Mouse (Mus musculus): Measurements from ENCODE around the gene Dhdds.

DNA sequence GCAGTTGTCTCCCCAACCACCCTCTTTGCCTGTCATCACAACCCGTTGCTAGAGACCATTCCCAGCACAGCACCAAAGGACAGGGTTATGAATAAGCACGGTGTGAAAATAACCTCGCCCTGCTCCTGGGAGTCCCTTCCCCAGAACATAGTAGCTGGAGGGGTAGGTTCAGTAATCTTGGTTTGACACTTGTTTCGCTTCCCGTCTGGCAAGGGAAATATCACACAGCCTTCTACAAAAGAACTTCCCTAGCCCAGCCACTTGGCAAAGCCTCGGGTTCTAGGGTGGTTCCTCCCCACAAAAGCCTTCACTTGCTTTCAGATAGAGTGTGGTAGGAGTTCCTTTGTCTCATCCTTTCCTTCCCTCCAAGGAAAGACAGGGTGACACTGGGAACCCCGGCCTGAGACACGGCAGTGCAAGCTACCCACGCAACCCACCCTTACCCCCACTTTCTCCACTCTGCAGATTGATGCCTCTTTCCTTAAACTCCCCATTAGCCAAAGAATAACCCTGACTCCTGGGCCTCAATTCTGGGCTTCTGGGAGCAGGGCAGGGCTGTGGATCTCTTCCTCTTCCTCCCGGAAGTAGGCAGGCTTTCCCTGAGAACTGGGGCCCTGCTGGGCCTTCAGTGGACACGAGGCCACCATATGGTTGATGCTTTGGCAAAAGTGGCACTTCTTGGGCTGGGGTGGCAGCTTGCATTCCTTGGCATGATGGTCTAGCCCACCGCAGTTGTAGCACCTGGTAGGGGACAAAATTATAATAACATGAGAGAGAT is 5.1 kb upstream of the Dhdds start:
- TF ChIP-seq CTCF (IDR thresholded peaks at IDR 0.05; ENCODE audit: control insufficient read depth, insufficient read depth, insufficient read length) (no peak), MYOD1 (IDR thresholded peaks at IDR 0.05; ENCODE audit: control insufficient read depth, insufficient read length, low read depth) (no peak), USF1 (IDR thresholded peaks at IDR 0.05; ENCODE audit: low read depth) (no peak), MYOG (IDR thresholded peaks at IDR 0.05; ENCODE audit: control insufficient read depth, extremely low read depth, insufficient read length) (no peak), MAX (IDR thresholded peaks at IDR 0.05) (no peak), FOSL1 (IDR thresholded peaks at IDR 0.05; ENCODE audit: insufficient read depth, low read length, poor library complexity, severe bottlenecking) (no peak), CEBPB (IDR thresholded peaks at IDR 0.05; ENCODE audit: low read depth) (no peak)

All from C2C12 (cell line).